Mouse (Mus musculus): ENCODE results near the gene Sash1. TPM values are rescaled to one million over a fixed set of nuclear protein-coding genes. Genes with fewer than 3 reads are reported as not detected.

Gene Sash1
- polyA plus RNA-seq, 1 experiment from 2014 or later = 6.5 TPM

DNA sequence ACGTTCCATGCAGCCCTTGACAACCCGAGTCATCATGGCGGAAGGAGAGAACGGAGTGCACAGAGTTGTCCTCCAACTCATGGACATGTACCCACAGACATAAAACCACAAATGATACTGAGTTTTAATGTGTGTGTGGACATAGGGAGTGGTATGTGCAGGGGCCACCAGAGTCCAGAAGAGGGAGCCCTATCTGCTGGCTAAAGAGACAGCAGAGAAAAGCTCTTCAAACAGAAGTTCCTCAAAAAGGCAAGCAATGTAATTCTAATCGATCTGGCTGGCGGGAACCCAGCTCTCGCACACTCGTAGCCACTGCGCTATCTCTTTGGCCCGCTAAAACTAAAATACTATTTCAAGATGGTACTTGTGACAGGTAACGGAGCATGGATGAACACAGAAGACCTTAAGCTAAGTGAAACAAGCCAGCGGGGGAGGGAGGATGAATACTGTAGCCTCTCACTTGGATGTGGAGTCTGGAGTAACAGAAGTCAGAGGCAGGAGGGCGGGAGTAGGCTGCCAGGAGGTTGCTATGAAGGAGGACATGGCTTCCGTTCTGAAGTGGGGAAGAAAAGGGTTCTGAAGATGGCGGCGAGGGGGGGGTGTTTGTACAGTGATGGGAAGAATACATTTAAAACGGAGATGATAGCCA is 51.9 kb downstream of the Sash1 start:
- no peak overlapping the region for H3K9ac ChIP-seq
- WGBS = 93% methylated on average over 17 of the region's 17 CpGs
- H3K9me3 ChIP-seq = no peaks in the 10 kb centered on the region
- peaks cover 16% of the 10 kb centered on the region for H3K4me1 ChIP-seq
- H3K4me2 ChIP-seq (replicated peaks) = no peak overlapping the region
- no peak overlapping the region for H3K4me3 ChIP-seq
- ATAC-seq (ENCODE audit: low FRiP score, low read depth) = no peak
- no peak overlapping the region for H3K27ac ChIP-seq
- no peaks in the 10 kb centered on the region for H3K36me3 ChIP-seq
- H3K27me3 ChIP-seq = no peaks in the 10 kb centered on the region

GRCm38 (mm10) chr10:8826303-8826702 is 59.6 kb downstream of the Sash1 start:
- Histone ChIP-seq H3K4me3 (no peak overlapping the region), H3K9ac (no peak overlapping the region), H3K4me2 (replicated peaks) (no peak overlapping the region), H3K27ac (no peak overlapping the region), H3K27me3 (peaks cover 10% of the 10 kb centered on the region; the same call in 1 of the 2 replicates), H3K36me3 (no peaks in the 10 kb centered on the region), H3K4me1 (peaks cover 31% of the 10 kb centered on the region), H3K9me3 (no peaks in the 10 kb centered on the region)
- ATAC-seq (ENCODE audit: low FRiP score, low read depth) = no peak
- 38% methylated on average over 10 of the region's 10 CpGs for WGBS

DNA sequence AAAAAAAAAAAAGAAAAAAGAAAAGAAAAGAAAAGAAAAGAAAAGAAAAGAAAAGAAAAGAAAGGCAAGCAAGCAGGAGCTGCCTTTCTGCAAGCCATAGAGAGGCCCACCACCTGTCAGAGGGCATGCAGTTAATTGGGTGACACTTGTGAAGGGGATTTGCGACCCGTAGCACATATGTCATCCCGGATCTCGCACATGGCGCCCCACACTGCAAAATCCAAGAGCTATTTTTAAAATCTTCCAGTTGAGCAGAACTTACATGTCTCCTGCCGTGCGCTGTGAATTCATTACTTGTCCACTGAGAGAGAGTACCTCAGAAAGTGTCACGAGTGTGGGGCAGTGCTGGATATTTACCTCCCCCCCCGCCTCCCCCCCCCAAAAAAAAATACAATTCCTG is 60.0 kb downstream of the Sash1 start:
- H3K27ac ChIP-seq = no peak overlapping the region
- H3K9me3 ChIP-seq = no peaks in the 10 kb centered on the region
- H3K4me3 ChIP-seq = no peak overlapping the region
- H3K27me3 ChIP-seq = peaks cover 10% of the 10 kb centered on the region; the same call in 1 of the 2 replicates
- no peak overlapping the region for H3K9ac ChIP-seq
- H3K36me3 ChIP-seq = no peaks in the 10 kb centered on the region
- H3K4me2 ChIP-seq (replicated peaks) = no peak overlapping the region
- peaks cover 31% of the 10 kb centered on the region for H3K4me1 ChIP-seq
- WGBS = 30% methylated on average over 9 of the region's 9 CpGs
- peak; percentile 54 for ATAC-seq (ENCODE audit: low FRiP score, low read depth)

- Histone ChIP-seq H3K9me3 (no peaks in the 10 kb centered on the region), H3K27me3 (no peaks in the 10 kb centered on the region), H3K4me3 (no peak overlapping the region), H3K9ac (no peak overlapping the region), H3K36me3 (no peaks in the 10 kb centered on the region; the same call in 1 of the 2 replicates), H3K4me2 (replicated peaks) (no peak overlapping the region), H3K27ac (peak overlapping the region; percentile 61), H3K4me1 (peaks cover 70% of the 10 kb centered on the region)
- no peak for ATAC-seq (ENCODE audit: low FRiP score, low read depth)
- 71% methylated on average over 5 of the region's 5 CpGs for WGBS
Observed at GRCm38 (mm10) chr10:8818066-8818465, 67.8 kb downstream of the Sash1 start.

GRCm38 (mm10) chr10:8813984-8814578 is 71.8 kb downstream of the Sash1 start:
- ATAC-seq (ENCODE audit: low FRiP score, low read depth) = peak; percentile 64; the same call in 1 of the 2 replicates
- H3K27ac ChIP-seq = peak overlapping the region; percentile 58; the same call in 1 of the 2 replicates
- H3K9me3 ChIP-seq = no peaks in the 10 kb centered on the region
- peak overlapping the region; percentile 50 for H3K4me2 ChIP-seq (replicated peaks)
- WGBS = 10% methylated on average over 18 of the region's 18 CpGs
- peak overlapping the region; percentile 28 for H3K4me3 ChIP-seq
- peaks cover 53% of the 10 kb centered on the region for H3K4me1 ChIP-seq
- peak overlapping the region; percentile 31; the same call in 1 of the 2 replicates for H3K9ac ChIP-seq
- H3K36me3 ChIP-seq = peaks cover 15% of the 10 kb centered on the region; the same call in 1 of the 2 replicates
- no peaks in the 10 kb centered on the region for H3K27me3 ChIP-seq

GRCm38 (mm10) chr10:8813259-8813658 is 72.6 kb downstream of the Sash1 start:
- Histone ChIP-seq H3K27me3 (no peaks in the 10 kb centered on the region), H3K36me3 (peaks cover 17% of the 10 kb centered on the region), H3K9ac (no peak overlapping the region), H3K4me2 (replicated peaks) (peak overlapping the region; percentile 33; the same call in 1 of the 2 replicates), H3K4me1 (peaks cover 48% of the 10 kb centered on the region), H3K9me3 (no peaks in the 10 kb centered on the region), H3K4me3 (no peak overlapping the region), H3K27ac (0 out of 2 replicates have a peak overlapping the region, but pooled peaks have one; percentile 39)
- peak; percentile 57 for ATAC-seq (ENCODE audit: low FRiP score, low read depth)
- WGBS = 40% methylated on average over 14 of the region's 14 CpGs

GRCm38 (mm10) chr10:8812807-8813206 is 73.1 kb downstream of the Sash1 start:
- peaks cover 21% of the 10 kb centered on the region for H3K36me3 ChIP-seq
- H3K4me1 ChIP-seq = peaks cover 43% of the 10 kb centered on the region
- no peak overlapping the region for H3K4me3 ChIP-seq
- WGBS = 81% methylated on average over 8 of the region's 8 CpGs
- H3K9me3 ChIP-seq = no peaks in the 10 kb centered on the region
- no peak for ATAC-seq (ENCODE audit: low FRiP score, low read depth)
- no peaks in the 10 kb centered on the region for H3K27me3 ChIP-seq
- H3K27ac ChIP-seq = 0 out of 2 replicates have a peak overlapping the region, but pooled peaks have one; percentile 39
- H3K9ac ChIP-seq = no peak overlapping the region
- peak overlapping the region; percentile 33; the same call in 1 of the 2 replicates for H3K4me2 ChIP-seq (replicated peaks)

DNA sequence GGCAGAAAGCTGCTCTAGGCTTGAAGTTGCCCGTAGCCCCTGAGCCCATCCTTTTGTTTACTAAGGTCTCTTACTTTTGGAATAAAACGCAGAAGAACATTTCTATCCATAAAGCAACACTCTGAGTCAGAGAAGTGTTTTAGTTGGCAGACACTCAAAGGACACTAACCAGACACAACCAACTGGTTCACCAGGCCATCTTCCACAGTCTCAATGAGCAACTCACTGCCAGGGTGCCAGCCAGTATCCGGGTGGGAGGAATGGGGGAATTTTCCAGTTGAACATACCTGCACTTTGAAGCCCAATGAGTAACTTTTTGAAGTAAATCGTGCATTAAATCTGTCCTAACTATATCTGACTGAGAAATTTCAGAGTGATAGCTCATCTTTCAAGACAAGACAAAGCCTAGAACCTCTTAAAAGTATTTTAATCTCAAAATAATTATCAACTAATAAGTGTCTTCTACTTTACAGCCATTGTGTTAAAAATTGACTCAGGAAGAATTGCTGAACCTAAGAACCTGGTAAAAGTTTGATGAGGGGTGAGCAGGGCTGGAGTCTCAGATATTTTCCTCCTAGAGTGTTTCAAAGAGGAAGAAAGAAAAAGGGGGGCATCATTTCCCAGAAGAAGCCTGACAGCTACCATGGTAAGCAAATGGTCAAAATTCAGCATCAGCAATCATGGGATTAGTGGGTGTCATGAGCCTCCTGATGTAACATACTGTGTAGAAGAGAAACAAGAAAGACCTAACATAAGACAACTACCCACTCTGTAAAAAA is 74.4 kb downstream of the Sash1 start:
- Histone ChIP-seq H3K9me3 (no peaks in the 10 kb centered on the region), H3K4me2 (replicated peaks) (no peak overlapping the region), H3K4me1 (peaks cover 38% of the 10 kb centered on the region), H3K27ac (no peak overlapping the region), H3K27me3 (no peaks in the 10 kb centered on the region), H3K9ac (no peak overlapping the region), H3K36me3 (peaks cover 32% of the 10 kb centered on the region), H3K4me3 (no peak overlapping the region)
- no peak for ATAC-seq (ENCODE audit: low FRiP score, low read depth)
- 95% methylated on average over 4 of the region's 4 CpGs for WGBS

- H3K4me3 ChIP-seq = no peak overlapping the region
- H3K4me2 ChIP-seq (replicated peaks) = no peak overlapping the region
- no peaks in the 10 kb centered on the region for H3K27me3 ChIP-seq
- H3K27ac ChIP-seq = no peak overlapping the region
- peaks cover 32% of the 10 kb centered on the region for H3K36me3 ChIP-seq
- WGBS = 75% methylated on average over 7 of the region's 7 CpGs
- peaks cover 28% of the 10 kb centered on the region for H3K4me1 ChIP-seq
- no peak overlapping the region for H3K9ac ChIP-seq
- no peaks in the 10 kb centered on the region for H3K9me3 ChIP-seq
- no peak for ATAC-seq (ENCODE audit: low FRiP score, low read depth)
Observed at GRCm38 (mm10) chr10:8810496-8810895, 75.4 kb downstream of the Sash1 start.

DNA sequence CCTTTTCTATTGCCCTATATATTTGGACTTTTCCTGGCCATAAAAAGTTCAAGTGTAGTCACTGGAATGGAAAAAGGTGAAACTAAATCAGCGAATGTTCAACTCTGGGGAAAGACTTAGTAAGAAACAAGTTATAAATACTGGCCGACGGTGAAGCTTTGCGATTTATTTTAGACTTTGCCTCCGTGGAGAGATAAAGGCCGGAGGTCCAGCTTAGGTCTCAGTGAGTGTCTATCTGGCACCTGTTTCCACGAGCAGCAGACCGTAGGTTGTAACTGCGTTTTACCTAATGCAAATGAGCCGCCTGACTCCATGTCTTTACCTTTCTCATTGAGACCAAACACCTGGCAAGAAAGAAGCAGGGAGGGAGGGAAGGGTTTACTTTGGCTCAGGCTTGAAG is 77.5 kb downstream of the Sash1 start:
- Histone ChIP-seq H3K36me3 (peaks cover 32% of the 10 kb centered on the region), H3K9me3 (no peaks in the 10 kb centered on the region), H3K27me3 (no peaks in the 10 kb centered on the region), H3K4me1 (peaks cover 23% of the 10 kb centered on the region), H3K9ac (no peak overlapping the region), H3K4me3 (no peak overlapping the region), H3K4me2 (replicated peaks) (no peak overlapping the region), H3K27ac (no peak overlapping the region)
- no peak for ATAC-seq (ENCODE audit: low FRiP score, low read depth)
- WGBS = 86% methylated on average over 10 of the region's 10 CpGs

GRCm38 (mm10) chr10:8807581-8807980 is 78.3 kb downstream of the Sash1 start:
- ATAC-seq (ENCODE audit: low FRiP score, low read depth) = no peak
- H3K27me3 ChIP-seq = no peaks in the 10 kb centered on the region
- H3K4me2 ChIP-seq (replicated peaks) = no peak overlapping the region
- peaks cover 15% of the 10 kb centered on the region for H3K4me1 ChIP-seq
- H3K36me3 ChIP-seq = peaks cover 35% of the 10 kb centered on the region
- no peak overlapping the region for H3K9ac ChIP-seq
- 94% methylated on average over 9 of the region's 9 CpGs for WGBS
- H3K27ac ChIP-seq = no peak overlapping the region
- no peaks in the 10 kb centered on the region for H3K9me3 ChIP-seq
- no peak overlapping the region for H3K4me3 ChIP-seq

DNA sequence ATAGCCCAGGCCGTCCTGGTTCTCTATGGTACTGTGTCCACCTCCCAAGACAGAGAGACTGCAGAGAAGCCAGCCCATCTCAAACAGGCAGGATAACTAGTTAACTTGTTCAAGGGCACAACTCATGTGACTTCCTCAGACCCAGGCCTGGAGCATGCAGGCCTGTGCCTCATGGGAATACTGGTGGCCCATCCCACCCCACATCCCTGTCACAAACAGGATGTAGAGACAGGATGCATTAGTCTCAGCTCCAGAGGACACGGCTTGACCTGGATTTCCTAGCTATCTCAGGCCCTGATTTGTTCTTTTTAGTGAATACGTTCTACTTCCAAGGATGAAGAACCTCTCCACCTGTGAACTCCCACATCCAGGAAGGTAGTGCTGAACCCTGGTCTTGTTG is 80.5 kb downstream of the Sash1 start:
- 87% methylated on average over 3 of the region's 3 CpGs for WGBS
- Histone ChIP-seq H3K9me3 (no peaks in the 10 kb centered on the region), H3K27ac (no peak overlapping the region), H3K27me3 (no peaks in the 10 kb centered on the region), H3K9ac (no peak overlapping the region), H3K36me3 (peaks cover 31% of the 10 kb centered on the region), H3K4me2 (replicated peaks) (no peak overlapping the region), H3K4me3 (no peak overlapping the region), H3K4me1 (peaks cover 32% of the 10 kb centered on the region)
- no peak for ATAC-seq (ENCODE audit: low FRiP score, low read depth)

Data from limb, embryonic 13.5 days (tissue).